Mouse (Mus musculus) urinary bladder, postnatal 14 days (tissue): ENCODE results near the gene Saa1.

Source experiments
- DNase-seq: peaks from one replicate; pipeline ENCODE4 v3.0.0; 2021; ENCODE audit warnings: low spot score

The Saa1 gene

DNA sequence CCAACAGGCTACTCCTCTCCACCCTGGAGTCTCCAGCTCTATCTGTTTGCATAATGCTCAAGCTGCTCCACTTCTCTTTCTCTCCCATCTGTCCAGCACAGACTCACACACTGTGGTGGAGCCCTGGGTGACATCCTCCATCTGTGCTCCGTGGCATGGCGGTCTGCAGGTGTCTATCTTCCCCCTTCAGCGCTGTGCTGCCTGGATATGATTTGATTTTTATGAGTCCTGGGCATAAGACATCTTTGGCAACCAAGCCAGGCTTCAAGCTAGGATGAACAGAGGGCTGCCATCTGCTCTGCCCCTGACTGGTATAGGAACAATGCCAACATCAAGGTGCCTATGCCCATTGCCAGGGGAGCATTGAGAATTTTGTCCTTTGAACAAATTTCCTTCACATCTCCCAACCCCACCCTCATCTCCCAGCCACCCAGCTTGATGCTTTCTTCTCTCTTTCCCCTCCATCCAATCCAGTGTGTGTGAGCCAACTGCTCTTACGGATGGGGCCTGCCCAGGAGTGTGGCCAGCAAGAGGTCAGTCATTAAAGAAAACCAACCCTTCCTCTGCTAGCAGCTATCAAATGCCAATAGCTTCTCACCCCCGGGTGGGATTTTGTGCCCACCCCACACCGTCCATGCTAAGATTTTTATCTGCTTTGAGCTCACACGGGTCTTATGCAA, 24.0 kb downstream of the Saa1 start:
- no peak for DNase-seq

DNA sequence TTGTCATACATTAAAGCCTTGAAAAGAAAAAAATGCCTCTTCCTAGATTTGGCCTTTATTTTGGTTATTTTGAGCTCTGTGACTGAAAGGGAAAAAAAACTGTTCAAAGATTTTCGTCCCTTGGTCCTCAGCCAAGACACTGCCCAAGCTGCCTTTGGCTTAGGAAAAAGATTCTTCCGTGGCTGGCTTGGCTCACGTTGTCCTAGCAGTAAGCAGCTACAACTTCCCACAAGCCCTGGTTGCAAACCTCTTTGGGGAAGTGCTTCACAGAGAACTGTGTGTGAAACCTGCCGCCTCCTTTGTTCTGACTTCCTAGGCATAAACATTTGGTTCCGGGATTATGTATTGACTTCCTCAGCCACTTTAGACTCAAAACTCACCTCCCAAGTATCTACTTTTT, 25.9 kb downstream of the Saa1 start:
- peak; percentile 21 for DNase-seq

DNA sequence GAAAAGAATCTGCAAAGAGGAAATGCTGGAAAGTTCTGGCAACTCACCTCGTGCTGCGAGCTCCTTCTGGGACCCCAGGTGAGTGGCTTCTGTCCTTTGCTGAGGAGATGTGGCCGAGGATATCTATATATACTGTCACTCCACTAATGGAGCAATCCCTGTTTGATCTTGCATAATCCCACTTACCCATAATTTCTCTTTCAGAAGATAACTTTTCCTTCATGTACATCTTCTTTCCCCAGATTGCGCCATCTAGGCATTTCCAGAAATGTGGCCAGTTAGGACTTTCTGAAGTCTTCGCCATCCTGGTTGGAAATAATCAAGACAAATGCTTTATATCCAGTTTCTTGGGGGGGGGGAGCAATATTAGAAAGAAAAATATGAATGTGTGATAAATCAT, 27.2 kb downstream of the Saa1 start, which contains the start of gene Saa3:
Gene Saa3, minus strand, starts transcription at position 101 of the 400 bp plus-strand sequence.
- DNase-seq, result no peak

DNA sequence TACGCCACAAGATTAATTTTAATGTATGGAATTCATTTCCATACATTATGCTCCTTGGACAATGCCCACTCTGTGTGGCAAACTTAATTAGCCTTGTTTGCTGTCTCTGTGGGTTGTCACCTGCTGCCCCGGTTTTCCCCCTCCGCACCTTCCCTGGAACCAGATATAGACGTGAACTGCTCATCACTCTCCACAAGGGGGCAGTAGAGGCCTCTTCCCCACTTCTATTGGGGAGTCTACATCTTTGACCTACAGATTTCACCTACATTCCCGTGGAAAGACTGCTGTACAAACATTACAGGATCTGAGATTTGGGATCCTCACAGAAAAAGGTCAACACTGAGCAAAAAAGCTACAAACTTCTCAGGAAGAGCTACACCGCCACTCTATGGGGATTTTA, 28.3 kb downstream of the Saa1 start:
- peak; percentile 54 for DNase-seq

DNA sequence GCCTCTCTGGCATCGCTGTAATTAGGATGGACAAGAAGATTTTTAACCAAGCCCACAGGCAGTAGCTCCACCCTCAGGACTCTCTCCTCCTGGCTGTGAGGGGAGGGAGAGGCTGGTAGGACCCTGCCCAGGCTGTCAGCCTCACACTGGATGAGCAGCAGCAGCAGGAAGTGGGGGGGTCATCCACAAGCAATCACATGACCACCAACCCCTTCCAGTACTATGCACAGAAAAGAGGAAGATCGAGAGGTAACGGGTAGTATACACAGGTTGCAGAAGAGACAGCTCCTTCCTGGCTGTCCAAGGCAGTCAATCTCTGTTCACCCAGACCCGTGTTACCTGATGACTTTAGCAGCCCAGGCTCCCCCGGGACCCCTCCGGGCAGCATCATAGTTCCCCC, 30.5 kb downstream of the Saa1 start:
- DNase-seq, result no peak

DNA sequence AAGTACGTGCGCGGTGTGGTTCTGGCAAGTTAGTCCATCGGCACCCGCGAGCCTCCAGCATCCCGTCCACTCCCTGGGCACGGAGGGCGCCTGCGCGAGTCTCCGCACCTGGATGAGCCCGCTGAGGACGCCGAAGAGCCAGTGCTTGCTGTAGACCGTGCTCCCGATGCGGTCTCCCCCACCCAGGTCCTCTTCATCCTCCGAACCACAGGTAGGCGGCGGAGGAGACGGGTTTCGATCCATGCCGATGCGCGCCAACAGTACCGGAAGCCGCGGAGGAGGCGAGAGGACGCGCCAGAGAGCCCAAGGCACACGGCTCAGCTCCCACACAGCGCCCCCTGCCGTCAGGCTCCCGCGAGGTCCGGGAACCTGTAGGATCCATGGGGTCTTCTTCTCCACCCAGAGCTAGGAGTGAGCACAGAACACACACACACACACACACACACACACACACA, 32.4 kb downstream of the Saa1 start, which contains the start of gene Saal1:
Gene Saal1, minus strand, starts transcription at position 291 of the 455 bp plus-strand sequence.
- DNase-seq, result peak; percentile 86

DNA sequence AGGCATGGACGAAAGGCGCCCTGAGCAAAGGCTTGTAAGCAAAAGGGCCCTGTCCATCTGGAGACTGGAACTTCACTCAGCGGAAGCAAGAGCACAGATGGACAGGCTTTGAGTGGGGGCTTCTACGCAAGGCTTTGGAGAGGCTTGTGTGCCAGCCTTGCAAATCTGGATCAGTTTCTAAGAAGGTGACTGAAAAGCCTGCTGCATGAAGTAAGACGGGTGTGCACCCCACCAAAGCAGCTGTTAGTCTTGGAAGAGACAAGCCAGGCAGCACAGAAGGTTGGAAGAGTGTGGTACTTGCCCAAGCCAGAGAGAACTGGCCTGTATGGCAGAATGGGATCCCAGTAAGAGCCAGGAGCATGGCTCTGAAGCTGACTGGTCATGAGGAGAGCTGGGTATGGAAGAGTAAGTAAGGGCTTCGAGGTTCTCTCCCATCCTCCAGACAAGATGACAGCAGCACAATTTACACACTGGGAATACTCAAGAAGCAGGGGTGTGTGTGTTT, 42.2 kb downstream of the Saa1 start:
- no peak for DNase-seq

DNA sequence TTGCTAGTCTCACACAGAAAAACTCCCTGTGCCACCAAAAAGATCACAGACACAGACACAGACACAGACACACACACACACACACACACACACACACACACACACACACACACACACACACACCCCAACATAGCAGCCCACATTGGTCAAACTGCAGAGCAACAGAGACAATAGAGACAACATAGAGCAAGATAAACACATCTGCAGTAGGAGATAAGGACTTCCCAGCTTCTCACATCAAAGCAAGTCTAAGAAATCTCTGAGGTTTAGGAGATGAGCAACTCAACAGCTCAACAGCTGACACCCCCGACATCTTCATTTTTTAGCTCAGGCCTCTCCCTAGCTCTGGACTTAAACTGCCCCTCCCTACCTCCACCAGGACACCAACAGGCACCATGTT, 46.0 kb downstream of the Saa1 start:
- no peak for DNase-seq
